Mouse (Mus musculus) lung, embryonic 16.5 days (tissue): ENCODE data around the gene Orai1. TPM values are rescaled to one million over a fixed set of nuclear protein-coding genes. Genes with fewer than 3 reads are reported as not detected.
"Not testable (repeated sequence)": the region's sequence is repeated elsewhere in the genome, so short reads cannot be mapped to it uniquely, and the experiment has no call there.

Experiments used
- ATAC-seq: fragments of 200-750 bp; cut with Nextera tagmentation; 2 replicates; pipeline ENCODE4 v1.8.0; 2017; ENCODE audit warnings: low read depth, mild to moderate bottlenecking, moderate library complexity
- H3K27ac ChIP-seq: fragments of 300-500 bp; sonication (generic); 2 replicates; pipeline ENCODE4 v1.5.1; 2014; ENCODE audit warnings: mild to moderate bottlenecking, control low read depth, low read length
- H3K27me3 ChIP-seq: fragments of 300-500 bp; sonication (generic); 2 replicates; pipeline ENCODE4 v1.6.1; 2014; ENCODE audit warnings: low read depth, low read length, mixed read lengths; ENCODE audit not compliant: control insufficient read depth, insufficient read depth
- H3K36me3 ChIP-seq: fragments of 300-500 bp; sonication (generic); 2 replicates; pipeline ENCODE4 v1.6.1; 2014; ENCODE audit warnings: low read length; ENCODE audit not compliant: control insufficient read depth, insufficient read depth
- H3K4me1 ChIP-seq: fragments of 300-500 bp; sonication (generic); replicated peaks from 2 replicates; pipeline ENCODE4 v1.6.1; 2014; ENCODE audit warnings: low read length, mixed read lengths; ENCODE audit not compliant: control insufficient read depth, insufficient read depth
- H3K4me2 ChIP-seq: fragments of 300-500 bp; sonication (generic); 2 replicates; pipeline ENCODE4 v1.6.1; 2014; ENCODE audit warnings: low read depth, low read length, control low read depth
- H3K4me3 ChIP-seq: fragments of 300-500 bp; sonication (generic); 2 replicates; pipeline ENCODE4 v1.5.1; 2014; ENCODE audit warnings: mild to moderate bottlenecking, low read length, control low read depth
- H3K9ac ChIP-seq: fragments of 300-500 bp; sonication (generic); 2 replicates; pipeline ENCODE4 v1.6.1; 2014; ENCODE audit warnings: low read length, control low read depth
- H3K9me3 ChIP-seq: fragments of 300-500 bp; sonication (generic); 2 replicates; pipeline ENCODE4 v1.6.1; 2016; ENCODE audit warnings: low read length; ENCODE audit not compliant: control insufficient read depth
- WGBS: fragments of 180-500 bp; shearing (Covaris S2); extraction: QIAGEN DNeasy Blood & Tissue Kit; methylation state at CpG from one replicate; pipeline ENCODE4 v1.1.7; 2014; 5-methylcytosine and 5-hydroxymethylcytosine counted together
- polyA plus RNA-seq: library from polyadenylated mRNA; unstranded; fragments of >200 nt; fragmentation: Nextera tagmentation; extraction: Ambion mirVana; gene quantifications from 2 replicates; pipeline ENCODE4 v1.2.1, GENCODE M21; 2015

The Orai1 gene
- polyA plus RNA-seq, 1 experiment from 2014 or later: 18.2 TPM

DNA sequence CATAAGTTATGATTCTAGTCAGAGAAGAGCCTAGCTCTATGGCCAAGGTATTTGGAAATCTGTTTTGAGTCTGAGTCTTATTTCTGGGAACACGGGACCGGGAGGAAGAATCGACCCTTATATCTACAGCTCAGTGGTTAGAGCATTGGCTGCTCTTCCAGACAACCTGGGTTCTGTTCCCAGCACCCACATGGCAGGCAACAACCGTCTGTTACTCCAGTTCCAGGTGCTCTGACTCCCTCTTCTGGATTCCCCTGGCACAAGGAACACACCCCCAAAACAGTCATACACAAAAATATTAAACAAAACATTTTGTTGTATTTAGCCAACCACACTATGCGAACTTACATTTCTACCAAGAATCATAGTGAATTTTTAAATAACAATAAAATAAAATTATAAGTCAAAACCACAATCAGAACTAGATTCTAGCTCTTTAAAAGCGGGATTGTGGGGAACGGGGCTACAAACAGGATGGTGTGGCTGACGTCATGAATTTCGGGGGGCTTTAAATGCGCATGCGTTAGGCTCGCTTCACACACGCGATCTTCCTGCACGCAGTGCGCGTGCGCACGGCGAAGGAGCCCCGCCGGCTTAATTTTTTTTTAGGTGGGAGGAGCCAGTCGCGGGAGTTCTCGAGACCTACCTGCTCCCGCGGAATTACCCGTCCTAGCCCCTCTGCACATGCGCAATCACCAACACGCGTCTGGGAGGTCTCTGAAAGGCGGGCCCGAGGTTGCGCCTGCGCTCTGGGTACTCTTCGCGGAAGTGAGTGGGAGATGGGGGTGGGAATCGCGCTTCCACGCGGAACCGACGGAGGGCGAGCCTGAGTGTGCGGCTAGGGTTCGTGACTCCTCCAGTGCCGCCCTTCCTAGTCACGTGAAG lies 42.7 kb downstream of the Orai1 start:
- Histone ChIP-seq H3K4me3 (peak overlapping the region; percentile 54), H3K9ac (peak overlapping the region; percentile 69), H3K9me3 (no peaks in the 10 kb centered on the region), H3K36me3 (no peaks in the 10 kb centered on the region), H3K4me2 (peak overlapping the region; percentile 58), H3K27ac (peak overlapping the region; percentile 62), H3K27me3 (no peaks in the 10 kb centered on the region), H3K4me1 (peaks cover 12% of the 10 kb centered on the region)
- WGBS: 7% methylated on average over 48 of the region's 48 CpGs
- peak; percentile 99 for ATAC-seq

DNA sequence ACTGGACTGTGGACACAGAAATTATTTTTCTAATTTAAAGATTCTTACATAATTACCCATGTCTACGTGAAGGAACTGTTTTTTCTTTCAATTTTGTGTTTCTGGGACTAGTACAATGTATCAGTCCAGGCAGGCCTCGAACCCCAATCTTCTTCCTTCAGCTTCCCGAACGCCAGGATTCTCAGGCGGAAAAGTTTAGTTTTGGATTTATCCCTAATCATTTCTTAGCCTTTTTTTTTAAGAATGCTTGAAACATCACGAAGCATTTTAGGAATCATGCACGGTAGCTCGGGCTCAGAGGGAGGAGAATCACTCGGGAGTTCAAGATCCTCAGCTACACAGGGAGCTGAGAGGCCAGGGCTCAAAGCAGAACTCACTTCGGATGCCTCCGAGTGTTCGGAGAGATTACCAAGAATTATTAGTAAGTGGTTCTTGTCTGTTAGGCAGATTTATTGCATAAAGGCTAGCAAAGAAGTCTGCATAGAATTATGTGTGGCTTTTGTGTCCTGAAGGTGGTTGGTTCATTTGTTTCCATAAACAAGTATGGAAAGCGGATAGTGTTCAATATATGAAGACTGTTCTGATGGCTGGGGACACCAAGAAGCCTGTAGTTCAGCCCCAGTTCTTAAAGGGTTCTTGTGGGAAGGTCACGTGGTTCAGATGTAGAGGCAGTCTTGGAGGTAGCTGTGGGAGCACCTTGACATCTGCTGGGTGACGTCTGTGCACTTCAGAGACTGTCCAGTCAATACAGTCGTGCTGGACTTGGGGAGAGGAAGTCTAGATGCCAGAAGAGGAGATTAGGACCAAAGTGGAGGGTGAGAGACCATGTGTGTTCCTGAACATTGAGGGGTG lies 43.6 kb downstream of the Orai1 start:
- ATAC-seq: no peak
- WGBS: 32% methylated on average over 16 of the region's 16 CpGs

DNA sequence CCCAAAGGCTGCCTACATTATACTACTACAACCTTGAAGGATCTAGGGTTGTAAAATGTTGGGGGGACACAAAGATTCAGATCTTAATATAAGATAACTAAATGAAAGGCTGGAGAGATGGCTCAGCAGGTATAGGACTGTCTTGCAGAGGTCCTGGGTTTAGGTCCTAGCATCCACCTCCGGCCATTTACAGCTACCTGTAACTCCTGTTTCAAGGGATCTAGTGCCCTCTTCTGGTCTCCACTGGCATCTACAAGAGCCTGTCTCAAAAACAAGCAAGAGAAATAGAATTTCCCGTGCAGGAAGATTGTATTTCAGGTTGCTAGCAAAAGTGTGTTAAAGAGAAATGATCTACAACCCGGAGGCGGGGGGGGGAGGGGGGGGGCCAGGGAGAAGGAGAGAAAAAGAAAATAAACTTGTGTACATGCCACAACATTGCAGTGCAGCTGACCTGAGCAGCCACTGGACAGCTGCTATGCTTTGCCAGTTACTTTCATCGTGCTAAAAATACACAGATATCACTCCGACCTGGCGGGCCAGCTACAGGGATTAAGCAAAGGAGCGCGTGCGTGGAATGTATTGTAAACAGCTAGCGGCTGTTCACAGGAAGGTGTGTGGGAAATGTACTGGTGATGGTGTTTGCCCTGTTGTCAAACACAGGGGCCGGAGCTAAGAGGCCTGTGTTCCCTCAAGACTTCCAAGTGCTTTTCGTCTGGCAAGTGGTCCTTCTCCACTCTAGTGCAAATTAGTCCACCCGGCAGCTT lies 45.1 kb downstream of the Orai1 start:
- H3K4me2 ChIP-seq: peak overlapping the region; percentile 15
- ATAC-seq: no peak
- peaks cover 14% of the 10 kb centered on the region for H3K4me1 ChIP-seq
- H3K36me3 ChIP-seq: no peaks in the 10 kb centered on the region
- H3K27ac ChIP-seq: no peak overlapping the region
- no peak overlapping the region for H3K4me3 ChIP-seq
- no peaks in the 10 kb centered on the region for H3K27me3 ChIP-seq
- 10% methylated on average over 14 of the region's 14 CpGs for WGBS
- no peaks in the 10 kb centered on the region for H3K9me3 ChIP-seq
- H3K9ac ChIP-seq: 0 out of 2 replicates have a peak overlapping the region, but pooled peaks have one; percentile 6

More for the DNA sequence above, 43.6 kb downstream of the Orai1 start:
- H3K9ac ChIP-seq: peak overlapping the region; percentile 69
- H3K27me3 ChIP-seq: no peaks in the 10 kb centered on the region
- peak overlapping the region; percentile 54 for H3K4me3 ChIP-seq
- peak overlapping the region; percentile 62 for H3K27ac ChIP-seq
- peak overlapping the region; percentile 58 for H3K4me2 ChIP-seq
- peaks cover 12% of the 10 kb centered on the region for H3K4me1 ChIP-seq
- H3K36me3 ChIP-seq: no peaks in the 10 kb centered on the region
- H3K9me3 ChIP-seq: no peaks in the 10 kb centered on the region

DNA sequence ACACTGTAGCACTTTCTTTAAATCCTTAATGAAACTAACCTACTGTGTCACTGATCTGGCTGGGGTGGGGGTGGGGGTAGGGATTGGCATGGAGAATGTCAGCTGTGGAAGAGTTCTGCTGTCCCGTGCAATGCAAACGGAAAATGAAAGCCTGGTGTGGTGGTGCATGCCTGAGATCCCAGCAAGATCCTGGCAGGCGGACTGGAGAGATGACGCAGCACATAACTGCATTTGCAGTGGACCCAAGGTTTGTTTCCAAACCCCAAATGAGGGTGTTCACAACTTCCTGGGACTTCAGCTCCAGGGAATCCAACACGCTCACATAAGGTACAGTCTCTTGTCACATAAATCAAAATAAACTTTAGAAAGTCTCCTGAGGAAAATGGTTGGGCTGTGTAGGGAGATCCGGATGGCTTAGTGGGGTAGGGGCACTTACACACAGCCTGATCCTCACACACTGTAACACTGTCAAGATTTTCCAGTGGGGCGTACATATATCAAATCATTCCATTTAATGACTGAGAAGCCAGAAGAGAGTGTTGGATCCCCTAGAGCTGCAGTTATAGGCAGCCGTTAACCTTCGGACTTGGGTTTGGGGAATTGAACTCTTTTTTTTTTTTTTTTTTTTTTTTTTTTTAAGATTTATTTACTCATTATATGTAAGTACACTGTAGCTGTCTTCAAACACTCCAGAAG lies 46.0 kb downstream of the Orai1 start:
- Histone ChIP-seq H3K4me3 (no peak overlapping the region), H3K4me2 (no peak overlapping the region), H3K9me3 (no peaks in the 10 kb centered on the region), H3K27ac (no peak overlapping the region), H3K27me3 (no peaks in the 10 kb centered on the region), H3K9ac (no peak overlapping the region), H3K36me3 (no peaks in the 10 kb centered on the region), H3K4me1 (peaks cover 14% of the 10 kb centered on the region)
- WGBS: 67% methylated on average over 9 of the region's 9 CpGs
- ATAC-seq: no peak

DNA sequence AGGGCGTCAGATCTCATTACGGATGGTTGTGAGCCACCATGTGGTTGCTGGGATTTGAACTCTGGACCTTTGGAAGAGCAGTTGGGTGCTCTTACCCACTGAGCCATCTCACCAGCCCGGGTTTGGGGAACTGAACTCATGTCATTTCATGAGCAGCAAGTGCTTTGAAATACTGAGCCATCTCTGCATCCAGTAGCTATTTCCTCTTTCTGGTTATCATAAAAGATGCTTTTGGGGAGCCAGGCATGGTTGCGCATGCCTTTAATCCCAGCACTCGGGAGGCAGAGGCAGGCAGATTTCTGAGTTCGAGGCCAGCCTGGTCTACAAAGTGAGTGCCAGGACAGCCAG lies 46.5 kb downstream of the Orai1 start:
- not testable (repeated sequence) for H3K4me2 ChIP-seq, H3K27ac ChIP-seq, H3K36me3 ChIP-seq, H3K27me3 ChIP-seq, ATAC-seq, H3K9me3 ChIP-seq, H3K4me3 ChIP-seq, H3K9ac ChIP-seq
- H3K4me1 ChIP-seq: peaks cover 14% of the 10 kb centered on the region
- WGBS: 75% methylated on average over 6 of the region's 6 CpGs

DNA sequence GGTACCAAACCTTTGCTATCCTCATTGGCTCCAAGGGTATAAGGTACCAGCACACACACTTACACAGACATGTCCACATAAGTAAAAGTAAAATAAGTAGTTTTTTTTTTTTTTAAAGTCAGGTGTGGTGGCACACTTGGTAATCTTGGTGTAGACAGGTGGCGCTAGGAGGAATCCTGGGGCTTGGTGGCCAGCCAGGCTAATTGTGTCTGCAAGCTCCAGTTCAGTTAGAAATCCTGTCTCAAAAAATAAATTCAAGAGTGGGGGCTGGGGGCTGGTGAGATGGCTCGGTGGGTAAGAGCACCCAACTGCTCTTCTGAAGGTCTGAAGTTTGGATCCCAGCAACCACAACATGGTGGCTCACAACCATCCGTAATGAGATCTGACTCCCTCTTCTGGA lies 48.3 kb downstream of the Orai1 start:
- H3K27me3 ChIP-seq: no peaks in the 10 kb centered on the region
- H3K9me3 ChIP-seq: no peaks in the 10 kb centered on the region
- ATAC-seq: no peak
- no peaks in the 10 kb centered on the region for H3K36me3 ChIP-seq
- no peak overlapping the region for H3K4me3 ChIP-seq
- H3K4me1 ChIP-seq: peaks cover 14% of the 10 kb centered on the region
- H3K9ac ChIP-seq: no peak overlapping the region
- WGBS: 80% methylated on average over 3 of the region's 3 CpGs
- no peak overlapping the region for H3K27ac ChIP-seq
- no peak overlapping the region for H3K4me2 ChIP-seq

DNA sequence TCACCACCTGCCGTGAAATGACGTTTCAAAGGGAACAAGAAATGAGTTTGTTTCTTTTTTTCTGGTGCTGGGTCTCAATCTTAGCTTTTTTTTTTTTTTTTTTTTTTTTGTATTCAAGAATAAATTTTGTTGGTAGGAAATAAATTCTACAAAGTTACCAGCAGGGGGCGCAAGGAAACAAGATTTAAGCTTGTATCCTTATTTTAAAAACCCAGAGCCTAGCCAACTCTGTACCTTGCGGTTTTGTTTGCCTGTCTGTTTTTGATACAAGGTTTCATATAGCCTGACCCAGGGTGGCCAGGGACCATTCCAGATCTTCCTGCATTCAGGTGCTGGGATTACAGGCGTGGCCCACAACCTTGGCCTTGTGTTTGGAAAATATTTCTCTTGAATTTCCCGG lies 49.3 kb downstream of the Orai1 start:
- 25% methylated on average over 6 of the region's 6 CpGs for WGBS
- no peaks in the 10 kb centered on the region for H3K36me3 ChIP-seq
- no peak for ATAC-seq
- H3K4me2 ChIP-seq: no peak overlapping the region
- H3K27me3 ChIP-seq: no peaks in the 10 kb centered on the region
- H3K4me1 ChIP-seq: peaks cover 9% of the 10 kb centered on the region
- H3K9ac ChIP-seq: no peak overlapping the region
- no peak overlapping the region for H3K27ac ChIP-seq
- no peaks in the 10 kb centered on the region for H3K9me3 ChIP-seq
- no peak overlapping the region for H3K4me3 ChIP-seq

DNA sequence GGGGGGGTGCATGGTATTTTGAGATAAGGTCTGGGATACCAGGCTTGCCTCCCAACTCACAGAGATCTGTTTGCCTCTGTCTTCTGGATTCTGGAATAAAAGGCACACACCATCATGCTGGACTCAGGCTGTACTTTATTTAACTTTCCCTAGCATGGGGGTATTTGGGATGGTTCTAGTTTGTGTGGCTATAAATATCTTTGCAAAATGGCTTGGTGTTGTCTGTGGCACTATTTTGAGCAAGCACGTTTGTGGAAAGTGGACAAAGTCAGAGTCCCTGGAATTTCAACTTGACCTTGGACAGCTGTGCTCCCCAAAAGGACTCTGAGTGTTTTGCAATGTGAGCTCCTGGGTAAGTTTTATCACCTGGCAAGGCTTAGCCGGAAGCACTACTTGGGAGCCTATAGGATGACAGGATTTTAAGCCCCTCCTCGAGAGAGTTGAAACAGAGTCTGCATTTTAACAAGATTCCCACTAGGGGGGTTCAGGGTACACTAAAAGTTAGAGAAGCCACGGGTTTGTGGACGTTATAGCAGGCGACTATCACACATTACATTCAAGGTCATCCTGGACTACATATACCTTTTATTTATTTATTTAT lies 52.6 kb downstream of the Orai1 start:
- 0 out of 2 replicates have a peak overlapping the region, but pooled peaks have one; percentile 8 for H3K4me2 ChIP-seq
- 7% methylated on average over 6 of the region's 6 CpGs for WGBS
- no peaks in the 10 kb centered on the region for H3K36me3 ChIP-seq
- H3K27ac ChIP-seq: no peak overlapping the region
- no peaks in the 10 kb centered on the region for H3K9me3 ChIP-seq
- ATAC-seq: peak; percentile 84
- H3K27me3 ChIP-seq: no peaks in the 10 kb centered on the region
- H3K9ac ChIP-seq: no peak overlapping the region
- H3K4me1 ChIP-seq: peaks cover 3% of the 10 kb centered on the region; the same call in 1 of the 2 replicates
- H3K4me3 ChIP-seq: no peak overlapping the region
